Mouse (Mus musculus) heart, postnatal 0 days (tissue): ENCODE measurements around the gene Ucp3.

ENCODE experiments used
- CTCF ChIP-seq: IDR thresholded peaks from 2 replicates; pipeline ENCODE4 v1.5.1; 2016; ENCODE audit warnings: antibody characterized with exemption, control low read depth, low read depth
- EP300 ChIP-seq: IDR thresholded peaks from 2 replicates; pipeline ENCODE4 v1.6.1; 2016; ENCODE audit warnings: antibody characterized with exemption, low read depth

- TF ChIP-seq CTCF: no peak
- peak; percentile 89 for TF ChIP-seq EP300
Measured at GRCm38 (mm10) chr7:100461621-100462151, 11.1 kb upstream of the Ucp3 start.
